Mouse (Mus musculus) heart, postnatal 0 days (tissue): Measurements from ENCODE around the gene Tbc1d20. TPM values are rescaled to one million over a fixed set of nuclear protein-coding genes. Genes with fewer than 3 reads are reported as not detected.
"Not testable (repeated sequence)": the region's sequence is repeated elsewhere in the genome, so short reads cannot be mapped to it uniquely, and the experiment has no call there.

Experiments
- ATAC-seq: fragments of 200-750 bp; cut with Nextera tagmentation; 2 replicates; pipeline ENCODE4 v1.8.0; 2017; ENCODE audit warnings: low read depth, moderate number of reproducible peaks, moderate library complexity; ENCODE audit not compliant: insufficient read depth
- DNase-seq: peaks from one replicate; pipeline ENCODE4 v3.0.0-alpha.2; 2016; ENCODE audit warnings: low spot score
- H3K27ac ChIP-seq: fragments of 300-500 bp; sonication (generic); 2 replicates; pipeline ENCODE4 v1.5.1; 2014; ENCODE audit warnings: low read depth, mild to moderate bottlenecking
- H3K27me3 ChIP-seq: fragments of 300-500 bp; sonication (generic); 2 replicates; pipeline ENCODE4 v1.6.1; 2014; ENCODE audit warnings: low read length, mixed read lengths; ENCODE audit not compliant: control insufficient read depth, insufficient read depth
- H3K36me3 ChIP-seq: fragments of 300-500 bp; sonication (generic); replicated peaks from 2 replicates; pipeline ENCODE4 v1.6.1; 2014; ENCODE audit warnings: low read length, mixed read lengths; ENCODE audit not compliant: control insufficient read depth, insufficient read depth
- H3K4me1 ChIP-seq: fragments of 300-500 bp; sonication (generic); 2 replicates; pipeline ENCODE4 v1.6.1; 2014; ENCODE audit warnings: antibody characterized with exemption; ENCODE audit not compliant: control insufficient read depth, insufficient read depth
- H3K4me2 ChIP-seq: fragments of 300-500 bp; sonication (generic); 2 replicates; pipeline ENCODE4 v1.6.1; 2014; ENCODE audit warnings: low read depth, mild to moderate bottlenecking, low read length, moderate library complexity
- H3K4me3 ChIP-seq: fragments of 300-500 bp; sonication (generic); 2 replicates; pipeline ENCODE4 v1.5.1; 2014; ENCODE audit warnings: low read depth, low read length
- H3K9ac ChIP-seq: fragments of 300-500 bp; sonication (generic); replicated peaks from 2 replicates; pipeline ENCODE4 v1.6.1; 2014; ENCODE audit warnings: low read depth, low read length, mixed read lengths
- H3K9me3 ChIP-seq: fragments of 300-500 bp; sonication (generic); replicated peaks from 2 replicates; pipeline ENCODE4 v1.6.1; 2016; ENCODE audit warnings: low read length; ENCODE audit not compliant: control insufficient read depth
- CTCF ChIP-seq: IDR thresholded peaks from 2 replicates; pipeline ENCODE4 v1.5.1; 2016; ENCODE audit warnings: antibody characterized with exemption, control low read depth, low read depth
- EP300 ChIP-seq: IDR thresholded peaks from 2 replicates; pipeline ENCODE4 v1.6.1; 2016; ENCODE audit warnings: antibody characterized with exemption, low read depth
- WGBS: fragments of 180-500 bp; shearing (Covaris S2); extraction: QIAGEN DNeasy Blood & Tissue Kit; methylation state at CpG from one replicate; pipeline ENCODE4 v1.1.7; 2014; 5-methylcytosine and 5-hydroxymethylcytosine counted together
- polyA plus RNA-seq: library from polyadenylated mRNA; unstranded; fragments of >200 nt; fragmentation: Nextera tagmentation; extraction: Ambion mirVana; gene quantifications from 2 replicates; pipeline ENCODE4 v1.2.1, GENCODE M21; 2015
- total RNA-seq: library from RNA; depleted of rRNA; stranded (reverse); fragments of >200 nt; gene quantifications from 2 replicates; pipeline ENCODE4 v1.2.3, GENCODE M21; 2014; ENCODE audit warnings: low replicate concordance

Tbc1d20 gene
- total and polyA plus RNA-seq, 2 experiments from 2014 or later: 22.8 to 65.8 TPM

GRCm38 (mm10) chr2:152347722-152348121 is 54.1 kb downstream of the Tbc1d20 start:
- Histone ChIP-seq H3K27me3 (no peaks in the 10 kb centered on the region), H3K9me3 (no peaks in the 10 kb centered on the region), H3K4me2 (no peak overlapping the region), H3K27ac (no peak overlapping the region), H3K4me3 (no peak overlapping the region), H3K36me3 (no peaks in the 10 kb centered on the region), H3K4me1 (peaks cover 10% of the 10 kb centered on the region), H3K9ac (no peak overlapping the region)
- ATAC-seq: no peak
- TF ChIP-seq CTCF (no peak), EP300 (no peak)
- 74% methylated on average over 2 of the region's 2 CpGs for WGBS
- no peak for DNase-seq

DNA sequence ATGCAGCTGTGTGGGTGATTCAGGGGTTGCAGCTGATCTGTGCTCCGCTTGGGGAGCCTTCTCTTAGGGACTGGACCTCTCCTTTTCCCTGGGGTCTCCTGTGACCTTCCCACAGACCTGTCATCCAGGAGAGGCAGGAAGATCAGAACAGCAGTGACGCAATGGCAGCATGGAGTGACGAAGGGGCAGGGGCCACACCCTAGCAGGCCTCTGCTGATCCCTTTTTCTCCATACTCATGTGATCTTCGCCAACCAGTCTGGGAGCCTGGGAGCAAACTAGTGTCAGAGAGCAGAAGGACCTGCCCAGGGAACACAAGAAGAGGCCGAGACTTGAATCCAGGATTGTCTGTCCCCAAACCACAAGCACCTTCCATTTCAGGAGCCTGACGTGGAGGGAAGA is 55.6 kb downstream of the Tbc1d20 start:
- no peak overlapping the region for H3K27ac ChIP-seq
- no peak for DNase-seq
- ATAC-seq: no peak
- no peaks in the 10 kb centered on the region for H3K9me3 ChIP-seq
- no peak for TF ChIP-seq EP300
- no peak for TF ChIP-seq CTCF
- WGBS: 79% methylated on average over 5 of the region's 6 CpGs
- no peak overlapping the region for H3K4me2 ChIP-seq
- H3K9ac ChIP-seq: no peak overlapping the region
- H3K36me3 ChIP-seq: no peaks in the 10 kb centered on the region
- no peaks in the 10 kb centered on the region for H3K27me3 ChIP-seq
- H3K4me3 ChIP-seq: no peak overlapping the region
- H3K4me1 ChIP-seq: peaks cover 10% of the 10 kb centered on the region

GRCm38 (mm10) chr2:152349842-152350540 is 56.4 kb downstream of the Tbc1d20 start:
- WGBS: 82% methylated on average over 8 of the region's 8 CpGs
- peak; percentile 79 for DNase-seq
- no peak overlapping the region for H3K4me2 ChIP-seq
- TF ChIP-seq CTCF: no peak
- TF ChIP-seq EP300: no peak
- no peak overlapping the region for H3K4me3 ChIP-seq
- no peaks in the 10 kb centered on the region for H3K36me3 ChIP-seq
- no peaks in the 10 kb centered on the region for H3K9me3 ChIP-seq
- H3K27me3 ChIP-seq: no peaks in the 10 kb centered on the region
- no peak overlapping the region for H3K9ac ChIP-seq
- H3K27ac ChIP-seq: no peak overlapping the region
- ATAC-seq: peak; percentile 65
- peaks cover 10% of the 10 kb centered on the region for H3K4me1 ChIP-seq

GRCm38 (mm10) chr2:152357254-152357653 is 63.6 kb downstream of the Tbc1d20 start:
- Histone ChIP-seq H3K4me3 (no peak overlapping the region), H3K9me3 (no peaks in the 10 kb centered on the region), H3K4me1 (peaks cover 15% of the 10 kb centered on the region), H3K4me2 (no peak overlapping the region), H3K27me3 (no peaks in the 10 kb centered on the region), H3K36me3 (no peaks in the 10 kb centered on the region), H3K27ac (no peak overlapping the region), H3K9ac (no peak overlapping the region)
- WGBS: 83% methylated on average over 3 of the region's 3 CpGs
- no peak for TF ChIP-seq CTCF
- ATAC-seq (no peak), DNase-seq (no peak)

DNA sequence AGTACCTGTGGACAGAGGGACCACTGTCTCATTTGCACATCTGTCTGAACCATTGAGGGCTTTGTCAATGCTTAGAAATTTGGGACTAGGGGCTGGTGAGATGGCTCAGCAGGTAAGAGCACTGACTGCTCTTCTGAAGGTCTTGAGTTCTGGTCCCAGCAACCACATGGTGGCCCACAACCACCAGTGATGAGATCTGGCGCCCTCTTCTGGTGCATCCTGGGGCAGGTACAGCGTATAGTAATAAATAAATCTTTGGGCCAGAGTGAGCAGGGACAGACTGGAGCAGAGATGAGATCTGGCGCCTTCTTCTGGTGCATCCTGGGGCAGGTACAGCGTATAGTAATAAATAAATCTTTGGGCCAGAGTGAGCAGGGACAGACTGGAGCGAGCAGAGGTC is 65.3 kb downstream of the Tbc1d20 start:
- DNase-seq, H3K9me3 ChIP-seq, H3K36me3 ChIP-seq, H3K4me2 ChIP-seq, ATAC-seq, H3K27me3 ChIP-seq, H3K4me3 ChIP-seq, H3K27ac ChIP-seq, H3K9ac ChIP-seq: not testable (repeated sequence)
- WGBS: 90% methylated on average over 5 of the region's 5 CpGs
- peaks cover 15% of the 10 kb centered on the region for H3K4me1 ChIP-seq
- TF ChIP-seq CTCF: 0 out of 2 replicates have a peak, but pooled peaks have one; percentile 4

DNA sequence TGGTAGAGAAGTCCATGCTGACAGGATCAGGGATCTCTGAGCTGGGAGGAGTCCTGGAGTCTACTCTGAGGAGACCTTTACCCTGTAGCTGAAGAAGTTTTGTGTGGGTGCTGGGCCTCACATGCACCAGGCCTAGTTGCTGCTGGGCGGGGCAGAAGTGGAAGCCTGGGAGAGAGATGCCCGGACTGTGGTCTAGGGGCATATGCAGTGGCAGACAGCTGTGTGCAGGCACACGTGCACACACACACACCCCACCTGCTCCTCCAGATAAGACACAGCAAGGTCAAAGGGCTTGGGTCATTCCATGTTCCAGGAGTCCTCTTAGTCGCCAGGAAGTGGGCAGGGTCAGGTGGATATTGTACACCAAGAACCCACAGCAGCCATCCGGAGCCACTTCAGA is 66.0 kb downstream of the Tbc1d20 start:
- no peaks in the 10 kb centered on the region for H3K9me3 ChIP-seq
- H3K4me3 ChIP-seq: no peak overlapping the region
- H3K4me2 ChIP-seq: no peak overlapping the region
- H3K36me3 ChIP-seq: no peaks in the 10 kb centered on the region
- no peak overlapping the region for H3K9ac ChIP-seq
- no peak for TF ChIP-seq EP300
- no peak for TF ChIP-seq CTCF
- peak overlapping the region; percentile 75 for H3K27ac ChIP-seq
- peaks cover 15% of the 10 kb centered on the region for H3K4me1 ChIP-seq
- DNase-seq: no peak
- no peaks in the 10 kb centered on the region for H3K27me3 ChIP-seq
- no peak for ATAC-seq
- 46% methylated on average over 5 of the region's 5 CpGs for WGBS
